Mouse (Mus musculus) thymus, adult 2 months (tissue): ENCODE measurements around the gene Pknox2. TPM values are rescaled to one million over a fixed set of nuclear protein-coding genes. Genes with fewer than 3 reads are reported as not detected.

Source experiments
- DNase-seq: peaks from one replicate; pipeline ENCODE4 v3.0.0; 2021
- H3K27ac ChIP-seq: fragments of 200-500 bp; 2 replicates; pipeline ENCODE4 v1.5.1; 2012; ENCODE audit warnings: low read length, control low read depth; ENCODE audit not compliant: control insufficient read depth, insufficient read depth
- H3K27me3 ChIP-seq: fragments of 200-500 bp; 2 replicates; pipeline ENCODE4 v1.6.1; 2012; ENCODE audit warnings: mild to moderate bottlenecking, low read length, moderate library complexity, mixed read lengths; ENCODE audit not compliant: control insufficient read depth, insufficient read depth
- H3K36me3 ChIP-seq: fragments of 200-500 bp; 2 replicates; pipeline ENCODE4 v1.6.1; 2012; ENCODE audit warnings: mild to moderate bottlenecking, low read length, moderate library complexity; ENCODE audit not compliant: control insufficient read depth, insufficient read depth
- H3K4me1 ChIP-seq: fragments of 200-500 bp; replicated peaks from 2 replicates; pipeline ENCODE4 v1.6.1; 2012; ENCODE audit warnings: low read length; ENCODE audit not compliant: control insufficient read depth, insufficient read depth
- H3K4me3 ChIP-seq: fragments of 200-500 bp; 2 replicates; pipeline ENCODE4 v1.5.1; 2012; ENCODE audit warnings: mild to moderate bottlenecking, low read length, control low read depth, moderate library complexity; ENCODE audit not compliant: control insufficient read depth, insufficient read depth
- CTCF ChIP-seq: fragments of 200-500 bp; IDR thresholded peaks from 2 replicates; pipeline ENCODE4 v1.5.1; 2012; ENCODE audit warnings: mild to moderate bottlenecking, control low read depth, low read length, moderate library complexity, borderline replicate concordance; ENCODE audit not compliant: control insufficient read depth, poor library complexity, insufficient read depth; ENCODE audit errors: extremely low read depth
- POLR2A ChIP-seq: fragments of 200-500 bp; IDR thresholded peaks from 2 replicates; pipeline ENCODE4 v1.6.1; 2012; ENCODE audit warnings: mild to moderate bottlenecking, low read length, control low read depth, moderate library complexity; ENCODE audit not compliant: control insufficient read depth, poor library complexity, insufficient read depth; ENCODE audit errors: extremely low read depth
- WGBS: fragments of 180-500 bp; shearing (Covaris S2); methylation state at CpG from one replicate; pipeline ENCODE4 v1.1.7; 2018; 5-methylcytosine and 5-hydroxymethylcytosine counted together
- polyA plus RNA-seq: library from polyadenylated mRNA; depleted of rRNA; stranded (reverse); fragments of >200 nt; gene quantifications from 2 replicates; pipeline ENCODE4 v1.2.3, GENCODE M21; 2012

The Pknox2 gene
- polyA plus RNA-seq, 1 experiment: 3.2 TPM

- Histone ChIP-seq H3K4me1 (no peaks in the 10 kb centered on the region), H3K27ac (no peak overlapping the region), H3K36me3 (no peaks in the 10 kb centered on the region), H3K4me3 (no peak overlapping the region), H3K27me3 (no peaks in the 10 kb centered on the region)
- no peak for DNase-seq
- TF ChIP-seq CTCF (no peak), POLR2A (no peak)
- WGBS: 76% methylated on average over 3 of the region's 3 CpGs
These were observed 175.1 kb downstream of the Pknox2 start for GRCm38 (mm10) chr9:36972089-36972488.

GRCm38 (mm10) chr9:36971066-36971465 is 176.1 kb downstream of the Pknox2 start:
- no peak for DNase-seq
- no peak overlapping the region for H3K4me3 ChIP-seq
- WGBS: 31% methylated on average over 3 of the region's 3 CpGs
- H3K27ac ChIP-seq: no peak overlapping the region
- H3K27me3 ChIP-seq: no peaks in the 10 kb centered on the region
- H3K36me3 ChIP-seq: no peaks in the 10 kb centered on the region
- TF ChIP-seq POLR2A (no peak), CTCF (no peak)
- no peaks in the 10 kb centered on the region for H3K4me1 ChIP-seq

DNA sequence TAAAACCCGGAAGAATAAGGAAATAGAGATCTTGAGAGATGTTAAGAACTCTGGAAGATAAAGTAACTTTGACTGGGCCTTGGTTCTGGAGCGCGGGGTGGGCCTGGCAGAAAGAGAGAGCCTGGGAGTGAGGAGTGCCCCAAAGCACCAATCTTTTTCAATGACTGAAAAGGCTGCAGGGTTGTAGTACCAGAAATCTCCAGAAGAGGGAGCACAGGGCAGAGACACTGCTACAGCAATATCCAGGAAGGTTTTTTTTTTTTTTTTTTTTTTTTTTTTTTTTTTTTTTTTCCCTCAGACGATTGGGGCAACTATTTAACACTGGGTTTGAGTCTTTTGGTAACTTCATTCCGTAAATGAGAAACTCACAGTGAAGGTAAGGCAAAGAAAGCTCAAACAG is 176.6 kb downstream of the Pknox2 start:
- no peak overlapping the region for H3K27ac ChIP-seq
- DNase-seq: peak; percentile 78
- H3K4me1 ChIP-seq: no peaks in the 10 kb centered on the region

DNA sequence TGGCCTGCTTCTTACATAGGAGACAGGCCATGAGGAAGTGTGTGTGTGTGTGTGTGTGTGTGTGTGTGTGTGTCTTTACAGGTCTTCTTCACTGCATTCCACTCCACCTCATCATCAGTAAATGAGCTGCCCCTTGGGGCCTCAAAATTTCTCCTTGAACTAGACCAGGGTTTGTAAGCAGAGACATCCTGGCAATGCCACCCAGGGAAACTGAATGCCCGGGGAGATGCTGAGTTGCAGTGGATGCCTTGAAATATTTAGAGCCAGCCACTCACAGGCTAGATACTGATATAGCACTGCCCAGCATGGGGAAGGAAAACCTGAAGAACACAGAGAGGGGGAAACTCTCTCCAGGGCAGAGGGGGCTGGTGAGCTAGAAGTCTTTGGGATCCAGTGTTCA is 178.1 kb downstream of the Pknox2 start:
- Histone ChIP-seq H3K4me1 (no peaks in the 10 kb centered on the region), H3K27ac (no peak overlapping the region), H3K27me3 (no peaks in the 10 kb centered on the region), H3K36me3 (no peaks in the 10 kb centered on the region), H3K4me3 (no peak overlapping the region)
- TF ChIP-seq POLR2A (no peak), CTCF (no peak)
- no peak for DNase-seq
- WGBS: 85% methylated on average over 1 of the region's 1 CpGs

More for the DNA sequence above, 176.6 kb downstream of the Pknox2 start:
- WGBS: 7% methylated on average over 5 of the region's 5 CpGs
- no peaks in the 10 kb centered on the region for H3K36me3 ChIP-seq
- no peak for TF ChIP-seq CTCF
- no peak for TF ChIP-seq POLR2A
- no peaks in the 10 kb centered on the region for H3K27me3 ChIP-seq
- no peak overlapping the region for H3K4me3 ChIP-seq

GRCm38 (mm10) chr9:36968713-36969112 is 178.5 kb downstream of the Pknox2 start:
- Histone ChIP-seq H3K4me1 (no peaks in the 10 kb centered on the region), H3K27ac (no peak overlapping the region), H3K36me3 (no peaks in the 10 kb centered on the region), H3K27me3 (no peaks in the 10 kb centered on the region), H3K4me3 (no peak overlapping the region)
- TF ChIP-seq CTCF (peak; percentile 53; the same call in 1 of the 2 replicates), POLR2A (no peak)
- DNase-seq: peak; percentile 41
- 55% methylated on average over 7 of the region's 7 CpGs for WGBS

- H3K36me3 ChIP-seq: no peaks in the 10 kb centered on the region
- DNase-seq: no peak
- H3K4me3 ChIP-seq: no peak overlapping the region
- no peaks in the 10 kb centered on the region for H3K4me1 ChIP-seq
- H3K27me3 ChIP-seq: no peaks in the 10 kb centered on the region
- TF ChIP-seq CTCF (no peak), POLR2A (no peak)
- 86% methylated on average over 7 of the region's 7 CpGs for WGBS
- H3K27ac ChIP-seq: no peak overlapping the region
These were observed 179.0 kb downstream of the Pknox2 start for GRCm38 (mm10) chr9:36968236-36968635.

GRCm38 (mm10) chr9:36965720-36966119 is 181.5 kb downstream of the Pknox2 start:
- no peak for TF ChIP-seq POLR2A
- no peak for TF ChIP-seq CTCF
- no peak overlapping the region for H3K4me3 ChIP-seq
- H3K4me1 ChIP-seq: no peaks in the 10 kb centered on the region
- 80% methylated on average over 5 of the region's 5 CpGs for WGBS
- H3K36me3 ChIP-seq: no peaks in the 10 kb centered on the region
- no peaks in the 10 kb centered on the region for H3K27me3 ChIP-seq
- peak; percentile 27 for DNase-seq
- no peak overlapping the region for H3K27ac ChIP-seq
